Mouse (Mus musculus): ENCODE measurements around the gene Rnf144b.

GRCm38 (mm10) chr13:47228201-47228600 lies 105.7 kb downstream of the Rnf144b start:
- TF ChIP-seq POLR2A (IDR thresholded peaks at IDR 0.05; ENCODE audit: insufficient read length, low read depth) (no peak), USF1 (IDR thresholded peaks at IDR 0.05; ENCODE audit: low read depth) (no peak), MYOD1 (IDR thresholded peaks at IDR 0.05; ENCODE audit: control insufficient read depth in 1 of 3, insufficient read length in 2 of 3, low read depth in 2 of 3) (no peak), POLR2AphosphoS2 (IDR thresholded peaks at IDR 0.05; ENCODE audit: insufficient read length, low read depth) (no peak), MYOG (IDR thresholded peaks at IDR 0.05; ENCODE audit: control insufficient read depth in 1 of 3, insufficient read depth in 1 of 3, insufficient read length in 2 of 3, low read depth in 2 of 3) (no peak), CEBPB (IDR thresholded peaks at IDR 0.05; ENCODE audit: insufficient read depth, poor library complexity, severe bottlenecking) (no peak), E2F4 (IDR thresholded peaks at IDR 0.05; ENCODE audit: insufficient read depth) (no peak), TCF3 (IDR thresholded peaks at IDR 0.05; ENCODE audit: insufficient read length, low read depth) (no peak)
